Mouse (Mus musculus) liver, embryonic 14.5 days (tissue): ENCODE data around the gene Fzr1.

Experiments
- CTCF ChIP-seq: IDR thresholded peaks from 2 replicates; pipeline ENCODE4 v1.5.1; 2016; ENCODE audit warnings: antibody characterized with exemption, low read depth, control low read depth
- EP300 ChIP-seq: IDR thresholded peaks from 2 replicates; pipeline ENCODE4 v1.6.1; 2016; ENCODE audit warnings: antibody characterized with exemption, low read depth

DNA sequence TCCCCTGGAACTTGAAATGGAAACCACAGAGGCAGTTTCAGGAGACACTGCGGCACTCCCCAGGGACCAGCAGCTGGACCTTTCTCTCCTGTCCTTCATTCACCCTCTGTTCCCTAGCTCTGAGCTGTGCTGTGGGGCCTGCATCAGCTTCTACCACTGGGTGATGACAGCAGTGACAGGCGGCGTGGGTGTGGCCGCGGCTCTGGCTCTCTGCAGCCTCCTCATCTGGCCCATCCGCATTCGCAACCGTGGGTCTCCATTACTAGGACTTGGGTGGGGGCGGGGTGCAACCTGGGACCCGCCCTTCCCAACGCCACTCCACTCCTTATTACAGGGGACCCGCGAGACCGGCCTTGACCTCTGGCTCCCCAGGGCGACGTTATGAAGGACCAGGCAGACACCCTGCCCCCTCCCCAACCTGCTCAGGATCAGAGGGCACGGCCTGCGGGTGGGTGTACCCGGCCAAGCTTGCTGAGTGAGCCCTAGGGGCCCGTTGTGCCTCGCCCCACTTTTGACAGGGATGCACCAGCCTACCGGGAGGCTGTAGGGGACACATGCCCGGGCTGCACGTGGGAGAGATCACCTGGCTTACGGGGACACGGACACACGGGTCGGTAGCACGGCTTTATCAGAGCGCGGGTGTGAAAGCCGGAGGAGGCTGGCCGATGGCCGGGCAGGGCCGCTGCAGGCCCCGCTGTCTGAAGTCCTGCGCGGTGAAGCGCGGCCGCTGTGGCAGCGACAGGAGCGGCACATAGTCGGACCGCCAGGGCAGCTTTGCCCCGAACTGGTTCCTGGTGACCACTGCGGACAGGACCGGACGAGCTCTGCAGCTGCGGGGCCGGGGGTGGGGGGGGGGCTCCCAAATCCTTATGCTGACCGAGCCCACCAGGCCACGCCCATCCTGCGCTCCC, 14.6 kb downstream of the Fzr1 start:
- TF ChIP-seq CTCF (no peak), EP300 (no peak)
